Mouse (Mus musculus): Measurements from ENCODE around the gene Tmsb4x.

Gene Tmsb4x

DNA sequence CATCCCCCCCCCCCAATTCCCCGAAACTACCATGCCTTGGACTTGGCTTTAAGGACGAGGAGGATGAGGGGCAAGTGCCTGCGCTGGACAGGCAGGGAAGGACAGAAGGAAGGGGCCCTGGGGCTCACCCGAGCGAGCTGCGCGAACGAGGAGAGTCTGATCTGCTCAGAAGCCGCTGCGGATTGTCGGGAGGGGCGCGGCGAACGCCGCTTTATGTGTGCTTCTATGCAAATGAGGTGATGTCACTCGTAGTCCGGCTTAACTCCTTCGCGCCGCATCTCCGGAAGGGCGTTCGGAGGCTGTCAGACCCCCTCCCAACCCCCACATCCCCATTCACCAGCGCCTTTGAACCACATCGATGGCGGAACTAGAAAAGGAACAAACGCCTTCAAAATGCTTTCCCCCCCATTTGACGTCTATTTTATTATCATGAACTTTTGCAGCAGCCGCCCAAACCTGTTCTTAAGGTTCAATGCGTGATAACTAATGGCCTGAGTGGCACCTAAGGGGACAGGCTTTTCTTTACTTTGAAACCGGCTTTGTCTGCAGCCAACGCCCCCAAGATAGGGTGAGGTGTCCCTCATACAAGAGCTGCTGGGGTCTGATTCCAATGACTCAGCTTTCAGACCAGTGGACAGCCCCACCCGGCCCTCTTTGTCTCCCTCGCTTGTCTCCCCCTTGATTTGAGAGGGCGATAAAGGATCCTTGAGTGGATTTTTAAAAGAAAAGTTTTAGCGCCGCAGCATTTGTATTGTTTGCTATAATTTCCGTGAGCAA, at the start of gene Tmsb4x:
Gene Tmsb4x (minus strand): TSS at position 338 of the 777 bp plus-strand sequence.
- no peak for TF ChIP-seq GATA4 (IDR thresholded peaks at IDR 0.05; ENCODE audit: insufficient replicate concordance, low read length)

DNA sequence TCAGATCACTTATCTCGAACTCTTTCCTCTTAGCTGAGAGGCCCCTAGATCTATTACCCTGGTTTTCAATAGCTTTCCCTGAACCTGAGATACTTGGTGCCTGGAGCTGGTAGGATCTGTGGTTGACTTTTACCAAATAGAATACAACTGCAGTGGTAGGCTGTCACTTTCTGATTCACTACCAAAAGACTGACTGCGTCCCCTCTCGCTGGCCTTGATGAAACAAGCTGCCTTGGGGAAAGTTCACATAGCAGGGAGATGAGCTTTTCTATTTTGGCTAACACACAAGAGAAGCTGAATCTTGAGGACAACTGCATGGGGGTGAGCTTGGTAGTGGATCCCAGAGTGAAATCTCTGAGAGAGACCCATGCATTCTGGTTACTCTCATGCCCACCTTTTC, 32.6 kb upstream of the Tmsb4x start:
- TF ChIP-seq GATA4 (IDR thresholded peaks at IDR 0.05; ENCODE audit: insufficient replicate concordance, low read length): no peak

DNA sequence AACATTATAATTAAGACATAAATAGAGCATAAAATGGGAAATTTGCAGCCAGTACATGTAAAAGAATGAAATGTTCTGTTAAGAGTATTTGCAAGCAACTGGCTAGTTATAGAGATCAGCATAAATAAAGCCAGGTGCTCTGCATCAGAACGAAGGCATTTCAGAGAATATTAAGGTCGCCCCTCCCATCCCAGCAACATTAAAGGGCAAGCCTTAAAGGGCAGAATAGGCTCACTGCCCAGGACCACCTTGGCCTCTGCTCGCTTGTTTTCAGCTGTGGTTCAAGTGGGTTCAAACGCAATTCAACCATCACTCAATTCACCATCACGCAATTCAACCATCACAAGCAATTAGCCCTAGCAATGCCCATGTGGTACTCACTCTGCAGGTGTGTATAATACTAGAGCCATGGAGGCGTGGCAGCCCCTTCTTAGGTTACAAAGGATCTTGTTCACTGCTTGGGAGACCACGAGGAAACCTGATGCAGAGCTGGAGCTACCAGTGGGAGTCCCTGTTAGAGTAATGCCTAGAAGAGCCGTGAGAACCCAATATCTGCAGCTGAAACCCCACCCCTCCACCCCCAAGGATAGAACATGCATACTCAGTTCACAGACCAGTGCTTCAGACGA, 30.3 kb upstream of the Tmsb4x start:
- no peak for TF ChIP-seq GATA4 (IDR thresholded peaks at IDR 0.05; ENCODE audit: insufficient replicate concordance, low read length)

DNA sequence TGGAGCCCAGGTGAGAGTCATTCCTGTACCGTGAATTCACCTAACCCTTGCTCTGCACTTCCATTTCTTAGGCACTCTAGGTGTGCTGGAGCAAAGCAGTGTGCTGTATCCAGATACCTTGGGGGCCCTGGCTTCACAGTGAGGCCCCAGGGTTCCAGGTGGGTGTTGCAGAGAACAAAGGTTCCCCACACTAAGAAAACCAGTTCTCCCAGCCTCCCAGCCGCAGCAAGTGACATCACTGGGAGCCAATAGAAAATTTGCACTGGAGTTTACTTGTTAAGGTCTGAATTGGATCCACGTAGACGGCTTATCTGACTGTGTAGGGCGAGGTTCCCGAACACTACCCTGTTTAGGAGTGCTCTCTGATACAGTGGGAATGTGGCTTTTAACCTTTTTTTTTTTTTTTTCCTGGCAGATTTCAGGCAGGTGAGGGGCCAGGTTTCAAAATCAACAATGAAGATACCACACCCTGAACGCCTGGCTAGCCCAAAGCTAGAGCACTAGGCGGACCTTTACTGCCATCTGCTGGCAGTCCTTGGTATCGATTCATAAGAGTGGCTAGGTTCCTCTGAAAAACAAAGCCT, 24.1 kb upstream of the Tmsb4x start:
- no peak for TF ChIP-seq GATA4 (IDR thresholded peaks at IDR 0.05; ENCODE audit: insufficient replicate concordance, low read length)

DNA sequence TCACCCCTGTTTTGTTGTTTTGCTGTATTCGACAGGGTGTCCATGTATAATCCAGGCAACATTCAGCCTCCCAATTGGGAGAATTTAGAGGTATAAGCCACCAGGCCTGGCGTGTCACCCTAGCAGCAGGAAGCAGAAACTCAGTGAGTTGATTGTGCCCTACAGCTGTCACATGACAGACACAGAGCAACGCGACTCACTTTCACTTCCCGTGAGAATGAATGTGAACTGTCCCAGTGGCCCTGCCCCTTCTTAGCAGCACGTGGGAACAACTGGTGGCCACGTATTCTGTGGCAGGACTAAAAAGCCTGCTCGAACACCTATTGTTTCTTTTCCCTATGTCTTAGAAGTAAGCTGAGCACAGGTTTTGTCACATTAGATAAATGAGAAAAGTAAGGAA, 22.0 kb upstream of the Tmsb4x start:
- TF ChIP-seq GATA4 (IDR thresholded peaks at IDR 0.05; ENCODE audit: insufficient replicate concordance, low read length): no peak

DNA sequence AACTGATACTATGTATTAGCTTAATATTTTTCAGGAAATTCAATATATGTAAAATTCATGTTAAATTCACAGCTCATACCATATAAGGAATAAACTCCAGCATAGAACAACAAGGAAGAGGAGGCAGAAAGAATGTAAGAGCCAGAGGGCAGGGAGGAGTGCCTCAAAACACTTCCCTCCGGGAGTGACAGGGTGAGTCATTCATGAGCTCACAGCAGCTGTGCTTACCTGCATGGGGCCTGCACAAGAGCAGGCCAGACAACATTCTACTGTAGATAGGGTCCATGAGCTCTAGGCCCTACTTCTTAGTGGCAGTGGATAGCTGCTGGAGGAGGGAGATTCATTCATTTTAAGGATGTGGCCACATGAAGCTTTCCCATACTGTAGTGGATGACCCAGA, 20.7 kb upstream of the Tmsb4x start:
- TF ChIP-seq GATA4 (IDR thresholded peaks at IDR 0.05; ENCODE audit: insufficient replicate concordance, low read length): no peak

DNA sequence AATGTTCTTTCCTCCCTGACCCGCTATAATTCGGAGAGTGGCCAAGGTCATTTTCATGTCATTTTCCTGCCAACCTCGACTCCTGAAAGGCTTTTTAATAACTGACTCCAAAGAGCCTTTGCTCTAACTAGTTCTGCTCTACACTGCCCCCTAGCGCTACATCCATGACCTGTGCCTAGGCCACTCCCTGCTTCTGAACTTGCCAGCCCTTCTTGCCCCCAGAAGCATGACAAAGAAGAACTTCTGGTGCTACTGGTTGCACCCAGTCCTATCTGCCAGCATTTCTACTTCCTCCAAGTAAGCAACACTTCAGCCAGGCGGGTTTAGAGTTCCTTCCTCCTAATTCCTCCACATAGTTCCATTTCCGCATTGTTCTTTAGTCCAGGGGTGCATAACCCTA, 20.1 kb upstream of the Tmsb4x start:
- no peak for TF ChIP-seq GATA4 (IDR thresholded peaks at IDR 0.05; ENCODE audit: insufficient replicate concordance, low read length)

DNA sequence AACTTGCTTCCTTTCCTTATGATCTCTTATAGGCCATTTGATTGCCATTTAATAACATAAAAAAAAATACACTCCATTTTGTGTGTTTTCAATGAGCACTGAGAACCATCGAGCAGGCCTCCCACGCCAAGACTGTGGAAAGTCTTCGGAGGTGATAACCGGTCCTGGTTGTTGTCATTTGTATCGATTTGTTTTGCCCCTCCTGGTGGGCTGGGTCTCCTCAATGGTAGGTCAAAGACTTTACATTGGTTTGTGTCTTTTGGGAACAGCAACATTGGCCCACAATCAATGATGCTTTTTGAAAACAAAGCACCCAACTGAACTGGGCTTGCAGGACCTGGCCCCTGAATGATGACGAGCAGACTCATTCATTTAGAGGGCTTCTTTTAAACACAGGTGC, 18.6 kb upstream of the Tmsb4x start:
- TF ChIP-seq GATA4 (IDR thresholded peaks at IDR 0.05; ENCODE audit: insufficient replicate concordance, low read length): no peak

DNA sequence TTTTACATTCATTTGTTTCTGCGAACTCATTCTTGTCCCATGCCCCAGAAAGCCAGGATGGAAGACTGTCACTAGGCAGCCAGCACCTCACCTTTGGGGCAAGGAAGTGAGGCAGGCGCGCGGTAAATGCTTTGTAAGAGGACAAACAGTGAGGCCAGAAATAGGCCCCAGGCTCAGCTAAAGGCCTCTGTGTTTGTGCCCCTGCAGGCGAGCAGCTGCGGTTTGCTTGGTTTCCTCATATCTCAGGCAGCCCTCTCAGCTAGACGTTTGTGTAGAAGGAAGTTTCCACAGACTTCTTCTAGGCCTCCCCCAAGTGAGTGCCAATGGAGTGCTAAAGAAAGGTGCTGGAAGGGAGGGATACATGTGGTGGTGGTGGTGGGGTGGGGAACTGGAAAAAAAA, 18.0 kb upstream of the Tmsb4x start:
- no peak for TF ChIP-seq GATA4 (IDR thresholded peaks at IDR 0.05; ENCODE audit: insufficient replicate concordance, low read length)

DNA sequence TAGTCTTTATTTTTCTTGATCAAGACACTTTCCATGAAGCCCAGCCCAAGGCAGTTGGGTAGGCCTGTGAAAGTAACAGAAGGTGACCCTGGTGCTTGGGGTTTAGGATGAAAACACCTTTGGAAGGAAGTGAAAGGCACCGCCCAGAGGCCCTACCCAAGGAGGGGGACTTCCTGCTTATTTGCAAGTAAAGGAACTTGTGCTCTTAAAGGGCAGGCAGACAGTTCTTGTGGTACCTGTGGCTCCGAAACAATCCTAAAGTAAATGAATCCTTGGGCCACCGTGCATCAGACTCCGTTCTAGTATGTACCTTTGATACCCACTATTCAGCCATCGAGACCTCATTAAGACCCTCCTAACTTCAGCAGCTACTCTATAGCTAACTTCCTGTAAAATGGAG, 17.5 kb upstream of the Tmsb4x start:
- TF ChIP-seq GATA4 (IDR thresholded peaks at IDR 0.05; ENCODE audit: insufficient replicate concordance, low read length): no peak

DNA sequence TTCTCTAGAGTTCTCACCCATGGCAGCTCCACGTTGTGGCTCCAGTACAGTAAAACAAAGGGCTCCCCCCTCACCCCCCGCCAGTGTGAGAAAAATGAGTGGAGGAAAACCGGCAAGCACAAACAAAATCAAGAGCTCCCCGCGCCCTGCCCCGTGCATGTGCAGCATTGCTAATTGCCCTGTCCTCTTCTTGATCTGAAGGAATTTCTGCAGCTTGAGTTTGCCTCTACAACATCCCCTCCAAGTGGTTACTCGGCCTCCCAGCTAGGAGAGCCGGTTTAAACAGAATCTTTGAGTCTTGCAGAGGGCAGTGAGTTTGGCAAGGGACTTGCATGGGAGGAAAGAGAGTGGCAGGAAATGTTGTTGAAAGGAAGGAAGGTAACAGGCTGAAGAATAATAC, 3.6 kb upstream of the Tmsb4x start:
- no peak for TF ChIP-seq GATA4 (IDR thresholded peaks at IDR 0.05; ENCODE audit: insufficient replicate concordance, low read length)

DNA sequence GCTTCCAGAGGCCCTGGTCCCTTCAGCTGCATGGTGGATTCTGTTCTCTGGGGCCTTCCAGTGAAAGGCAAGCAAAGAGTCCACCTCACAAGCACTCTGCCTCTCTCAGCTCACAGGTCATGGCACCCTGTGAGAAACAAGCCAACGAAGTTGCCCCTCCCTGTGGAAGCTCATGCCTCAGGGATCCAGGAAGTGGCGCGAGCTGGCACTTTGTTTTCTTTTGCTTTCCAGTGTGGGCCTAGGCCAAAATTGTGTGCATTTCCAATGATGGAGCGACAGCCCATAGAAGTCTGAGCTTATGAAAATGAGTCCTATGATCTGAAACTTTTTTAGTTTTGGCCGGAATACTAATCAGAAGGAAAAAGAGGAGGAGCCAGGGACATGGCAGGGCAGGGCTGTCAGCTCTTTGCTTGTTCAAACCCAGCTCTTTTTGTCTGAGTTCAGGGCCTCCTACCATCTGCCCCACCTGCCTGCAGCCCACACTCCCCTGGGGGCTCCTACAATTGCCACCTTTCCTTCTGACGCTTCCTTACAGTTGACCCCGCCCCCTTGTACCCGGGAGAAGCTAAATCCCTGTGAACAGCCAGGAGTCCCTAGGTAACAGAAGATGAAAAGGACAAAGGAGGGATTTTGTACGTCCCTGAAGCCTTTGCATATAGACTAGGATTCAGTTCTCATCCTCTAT, 2.9 kb upstream of the Tmsb4x start:
- no peak for TF ChIP-seq GATA4 (IDR thresholded peaks at IDR 0.05; ENCODE audit: insufficient replicate concordance, low read length)

DNA sequence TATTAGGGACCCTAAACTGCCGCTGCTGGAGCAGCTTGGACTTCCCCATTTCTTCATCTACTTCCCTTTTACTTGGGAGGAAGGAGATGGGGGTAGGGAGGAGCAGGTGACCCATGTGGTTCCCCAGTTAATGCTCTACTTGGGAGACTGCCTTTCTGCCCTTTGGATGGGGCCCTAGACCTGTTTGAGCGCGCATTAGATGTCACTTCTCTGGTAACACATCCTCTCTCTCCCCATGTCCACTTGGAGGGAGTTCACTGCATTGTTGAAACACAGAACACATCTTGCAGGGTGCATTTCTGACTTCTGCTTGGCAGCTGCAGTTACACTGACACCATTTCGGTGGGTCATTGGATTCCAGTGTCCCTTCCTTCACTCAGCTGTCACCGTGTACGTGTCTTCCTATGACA, 1.2 kb upstream of the Tmsb4x start:
- TF ChIP-seq GATA4 (IDR thresholded peaks at IDR 0.05; ENCODE audit: insufficient replicate concordance, low read length): no peak

DNA sequence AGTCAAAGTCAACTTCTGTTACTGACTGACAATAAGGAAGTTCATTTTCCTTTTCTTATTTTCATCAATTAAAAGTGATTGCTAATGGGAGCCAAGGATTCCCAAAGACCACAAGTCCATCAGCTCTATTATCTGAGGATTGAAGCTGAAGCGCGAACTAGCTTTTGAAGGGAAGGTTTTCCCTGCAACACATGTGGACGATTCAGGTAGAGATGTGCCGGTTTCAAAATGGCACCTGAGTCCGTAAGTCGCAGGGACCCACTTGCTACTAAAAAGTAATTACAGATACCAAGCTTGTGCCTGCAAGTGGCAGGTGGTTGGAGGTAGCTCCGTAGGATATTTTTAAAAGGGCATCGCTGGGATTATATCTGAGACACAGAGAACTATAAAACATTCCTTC, 713 bp upstream of the Tmsb4x start:
- TF ChIP-seq GATA4 (IDR thresholded peaks at IDR 0.05; ENCODE audit: insufficient replicate concordance, low read length): no peak

DNA sequence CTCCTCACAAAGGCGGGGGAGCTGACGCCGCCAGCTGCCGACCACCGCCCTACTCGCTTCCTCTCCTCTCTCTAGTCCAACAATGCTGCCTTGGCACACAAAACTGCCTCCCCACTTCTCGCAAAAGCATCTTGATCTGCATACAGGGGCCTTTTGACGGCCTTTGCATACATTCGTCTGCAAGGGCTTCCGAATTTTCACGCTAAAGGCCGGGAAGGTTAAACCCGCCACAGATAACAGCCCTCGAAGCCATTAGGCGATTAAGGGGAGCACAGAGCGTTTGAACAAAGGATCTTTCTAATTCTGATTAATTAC, 652 bp downstream of the Tmsb4x start:
- TF ChIP-seq GATA4 (IDR thresholded peaks at IDR 0.05; ENCODE audit: insufficient replicate concordance, low read length): no peak

All from liver, adult (tissue).